9 mouse cellular contexts compared by ENCODE assay signal in genomic region chr2:52605321-52605720, GRCm38 (mm10).
DNase-seq lines count a peak whose midpoint lies in the region; ATAC-seq and TF ChIP-seq lines count a peak whose summit lies in the region.
"Had no signal": no experiment of that assay in that cellular context is flagged by ENCODE, and none has a peak within 500 bp of the region (broad histone marks: within the 10 kb centered on the region; RNA-seq: fewer than 3 reads in every experiment).

No protein-coding gene starts in this region.

- ATAC-seq in intestine, postnatal 0 days, result no peak
- ATAC-seq in intestine, embryonic 16.5 days, result no peak
- ATAC-seq in lung, postnatal 0 days, result no peak

- H3K27me3 ChIP-seq in intestine, postnatal 0 days (replicated peaks; ENCODE audit: control insufficient read depth, insufficient read depth, low read length), result no peaks in the 10 kb centered on the region
- no peaks in the 10 kb centered on the region for H3K27me3 ChIP-seq in intestine, embryonic 16.5 days (replicated peaks; ENCODE audit: control insufficient read depth, insufficient read depth, low read length)
- H3K27me3 ChIP-seq in lung, postnatal 0 days (replicated peaks; ENCODE audit: insufficient read depth, low read length), result no peaks in the 10 kb centered on the region
- H3K27me3 ChIP-seq: limb, embryonic 15.5 days had no signal

- WGBS in intestine, postnatal 0 days, result 24% methylated on average over 4 of the region's 4 CpGs
- WGBS in intestine, embryonic 16.5 days, result 25% methylated on average over 4 of the region's 4 CpGs
- 14% methylated on average over 4 of the region's 4 CpGs for WGBS in lung, postnatal 0 days

- no peak overlapping the region for H3K4me2 ChIP-seq in intestine, postnatal 0 days (replicated peaks; ENCODE audit: low read depth)
- no peak overlapping the region for H3K4me2 ChIP-seq in intestine, embryonic 16.5 days (ENCODE audit: low read depth, low read length)
- H3K4me2 ChIP-seq in lung, postnatal 0 days (replicated peaks; ENCODE audit: low read depth, low read length), result no peak overlapping the region
- H3K4me2 ChIP-seq: limb, embryonic 15.5 days had no signal

- H3K4me3 ChIP-seq in intestine, postnatal 0 days (ENCODE audit: low read depth, low read length), result no peak overlapping the region
- H3K4me3 ChIP-seq in intestine, embryonic 16.5 days (ENCODE audit: low read length), result no peak overlapping the region
- no peak overlapping the region for H3K4me3 ChIP-seq in lung, postnatal 0 days (ENCODE audit: low read depth, low read length)
- H3K4me3 ChIP-seq: limb, embryonic 15.5 days had no signal

- no peak for TF ChIP-seq EP300 in lung, postnatal 0 days (IDR thresholded peaks at IDR 0.05)

- peak; percentile 79 for TF ChIP-seq CTCF in intestine, postnatal 0 days (IDR thresholded peaks at IDR 0.05; ENCODE audit: low read depth)
- peak; percentile 79 for TF ChIP-seq CTCF in lung, postnatal 0 days (IDR thresholded peaks at IDR 0.05)

- no peak overlapping the region for H3K9ac ChIP-seq in intestine, postnatal 0 days (ENCODE audit: low read depth, low read length)
- H3K9ac ChIP-seq in intestine, embryonic 16.5 days (ENCODE audit: low read depth, low read length), result no peak overlapping the region
- H3K9ac ChIP-seq in lung, postnatal 0 days (replicated peaks; ENCODE audit: low read depth), result no peak overlapping the region
- H3K9ac ChIP-seq: limb, embryonic 15.5 days had no signal

- no peaks in the 10 kb centered on the region for H3K9me3 ChIP-seq in intestine, postnatal 0 days (ENCODE audit: control insufficient read depth)
- no peaks in the 10 kb centered on the region for H3K9me3 ChIP-seq in intestine, embryonic 16.5 days (ENCODE audit: control insufficient read depth, low read length)
- H3K9me3 ChIP-seq in lung, postnatal 0 days (ENCODE audit: low read length), result no peaks in the 10 kb centered on the region
- H3K9me3 ChIP-seq: limb, embryonic 15.5 days had no signal

- H3K4me1 ChIP-seq in intestine, postnatal 0 days (replicated peaks; ENCODE audit: control insufficient read depth, insufficient read depth, low read length), result no peaks in the 10 kb centered on the region
- H3K4me1 ChIP-seq in intestine, embryonic 16.5 days (ENCODE audit: control insufficient read depth, insufficient read depth, low read length), result no peaks in the 10 kb centered on the region
- H3K4me1 ChIP-seq in lung, postnatal 0 days (ENCODE audit: insufficient read depth, low read depth, low read length), result no peaks in the 10 kb centered on the region

- H3K36me3 ChIP-seq in intestine, postnatal 0 days (ENCODE audit: control insufficient read depth, insufficient read depth), result no peaks in the 10 kb centered on the region
- no peaks in the 10 kb centered on the region for H3K36me3 ChIP-seq in intestine, embryonic 16.5 days (ENCODE audit: control insufficient read depth, insufficient read depth, low read length)
- no peaks in the 10 kb centered on the region for H3K36me3 ChIP-seq in lung, postnatal 0 days (ENCODE audit: insufficient read depth, low read length)
- H3K36me3 ChIP-seq: limb, embryonic 15.5 days had no signal

- DNase-seq in NIH3T3 (ENCODE audit: low read depth), result peak; percentile 78
- peak; percentile 81 to 90 for DNase-seq in cerebellum, postnatal 25 days
- peak; percentile 32 to 65 for DNase-seq in gastrocnemius, postnatal 4 days (ENCODE audit: low spot score in 2 of 2)
- DNase-seq in layer of hippocampus, adult 11-12 months (ENCODE audit: low spot score), result peak; percentile 76
- peak; percentile 75 for DNase-seq in lung, postnatal 0 days (ENCODE audit: low spot score)
- peak; percentile 69 for DNase-seq in right cerebral cortex, postnatal 14 days

- H3K27ac ChIP-seq in intestine, postnatal 0 days (ENCODE audit: low read depth, low read length), result no peak overlapping the region
- no peak overlapping the region for H3K27ac ChIP-seq in intestine, embryonic 16.5 days (ENCODE audit: low read length)
- no peak overlapping the region for H3K27ac ChIP-seq in lung, postnatal 0 days (ENCODE audit: low read length)
- H3K27ac ChIP-seq: limb, embryonic 15.5 days had no signal
